Mouse (Mus musculus): ENCODE measurements at regions not wholly inside any gene's neighbourhood (a gene's known extent, or its start where the extent isn't known, plus 50 kb on each side); places are given as distances from the start of the nearest gene placed in this dataset.

DNA sequence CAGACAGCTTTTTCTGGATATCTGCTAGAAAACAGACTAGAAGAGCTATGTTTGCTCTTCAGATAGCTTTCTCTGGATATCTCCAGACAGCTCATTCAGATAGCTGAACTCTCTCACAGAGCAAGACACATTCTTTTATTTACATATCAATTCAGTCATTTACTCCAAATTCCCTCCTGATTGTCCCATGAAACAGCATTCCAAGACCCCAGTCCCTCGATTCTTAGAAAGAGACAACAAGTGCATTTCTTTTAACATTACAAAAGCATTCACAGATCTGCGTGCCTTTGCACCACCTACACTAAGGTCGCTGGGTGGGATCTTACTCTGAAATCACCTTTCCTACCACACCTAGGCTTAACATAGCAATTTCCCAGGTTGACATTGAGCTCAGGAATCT lies 1039.5 kb upstream of the Ddx18 start:
- no peak for DNase-seq (ENCODE audit: low spot score in 2 of 2)

DNA sequence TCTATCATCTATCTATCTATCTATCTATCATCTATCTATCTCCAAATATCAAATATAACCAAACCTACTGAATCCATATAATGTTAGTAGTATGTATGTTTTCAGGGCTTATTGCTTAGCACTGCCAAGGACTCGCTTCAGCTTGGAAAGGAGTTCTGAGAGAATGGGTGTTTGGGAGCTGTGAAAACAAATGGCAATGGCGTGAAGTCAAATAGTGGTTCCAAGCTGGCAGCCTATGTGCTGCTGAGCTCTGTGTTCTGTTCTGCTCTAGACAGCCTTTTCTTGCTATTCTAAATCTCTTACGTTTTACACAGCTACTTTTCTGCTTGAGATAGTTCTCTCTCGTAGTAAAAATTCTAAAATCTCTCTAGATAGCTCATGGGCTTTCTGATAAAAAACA lies 1008.2 kb upstream of the Ddx18 start:
- DNase-seq (ENCODE audit: low spot score in 2 of 2), result peak; percentile 16 to 48

DNA sequence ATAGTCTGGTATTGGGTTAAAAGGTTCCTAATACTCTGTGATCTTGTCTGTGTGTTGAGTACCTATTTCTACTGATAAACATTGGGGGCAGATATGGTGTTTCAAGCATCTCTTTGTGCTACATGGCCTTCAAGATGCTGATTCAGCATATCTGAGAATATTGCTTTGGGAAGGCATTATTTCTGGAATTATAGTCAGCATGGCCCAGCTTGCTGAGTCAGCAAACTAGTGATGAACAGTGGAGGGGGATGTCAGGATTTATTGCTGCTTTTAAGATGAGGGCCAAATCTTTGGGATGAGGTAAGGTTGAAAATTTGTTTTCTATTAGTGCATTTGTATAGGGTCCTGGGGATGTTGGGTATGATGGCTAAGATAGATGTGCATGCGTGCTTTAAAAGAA lies 983.8 kb upstream of the Ddx18 start:
- DNase-seq (ENCODE audit: low spot score in 2 of 2), result no peak

DNA sequence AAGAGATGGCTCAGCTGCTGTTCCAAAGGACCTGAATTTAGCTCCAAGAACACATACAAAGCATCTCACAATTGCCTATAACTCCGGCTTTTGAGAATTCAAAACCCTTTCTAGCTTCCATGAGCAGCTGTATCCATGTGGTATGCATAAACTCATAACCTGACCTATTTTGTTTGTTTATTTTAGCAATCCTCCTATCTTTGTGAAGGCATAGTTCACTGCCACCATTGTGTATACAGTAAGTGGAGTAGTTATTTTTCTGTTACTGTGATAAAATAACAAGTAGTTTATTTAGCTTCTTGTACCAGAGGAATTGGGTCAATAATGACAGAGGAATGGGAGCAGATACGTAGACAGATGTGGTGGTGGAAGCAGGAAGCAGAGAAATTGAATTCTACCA lies 941.8 kb upstream of the Ddx18 start:
- no peak for DNase-seq (ENCODE audit: low spot score in 2 of 2)

DNA sequence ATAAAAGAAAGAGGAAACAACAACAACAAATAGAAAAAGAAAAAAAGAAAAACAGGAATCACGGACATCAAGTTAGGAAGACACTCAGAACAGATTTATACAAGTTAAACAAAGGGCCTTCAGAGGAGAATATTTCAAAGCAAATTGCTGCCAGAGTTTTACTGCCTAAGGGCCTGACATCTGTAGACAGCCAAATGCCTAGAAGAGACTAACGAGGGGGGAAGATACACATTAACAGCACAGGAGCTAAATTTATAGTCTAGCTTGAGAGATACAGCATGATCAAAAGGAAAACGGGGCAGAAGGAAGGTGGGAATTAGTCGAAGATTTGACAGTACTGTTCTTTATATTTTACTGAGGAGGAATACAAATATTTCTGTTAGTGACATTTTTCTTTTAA lies 933.9 kb upstream of the Ddx18 start:
- DNase-seq (ENCODE audit: low spot score in 2 of 2), result no peak

DNA sequence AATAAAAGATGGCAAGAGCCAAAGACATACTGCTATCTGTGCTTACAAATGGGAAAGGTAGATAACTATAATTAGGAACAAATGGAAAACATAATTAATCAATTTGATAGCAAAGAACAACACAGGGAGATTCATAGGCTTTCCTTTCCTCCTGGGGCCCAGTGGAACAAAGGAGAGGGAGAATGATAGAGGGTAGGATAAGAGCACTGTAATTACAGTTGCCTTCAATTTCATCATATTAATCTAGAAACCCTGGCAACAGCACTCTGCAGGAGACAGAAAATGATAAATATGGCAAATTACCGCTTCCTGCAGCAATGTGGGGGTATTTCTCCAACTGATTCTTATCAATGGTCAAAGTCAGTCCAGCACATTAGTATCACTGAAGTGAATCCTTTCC lies 910.2 kb upstream of the Ddx18 start:
- DNase-seq (ENCODE audit: low spot score in 2 of 2), result no peak

DNA sequence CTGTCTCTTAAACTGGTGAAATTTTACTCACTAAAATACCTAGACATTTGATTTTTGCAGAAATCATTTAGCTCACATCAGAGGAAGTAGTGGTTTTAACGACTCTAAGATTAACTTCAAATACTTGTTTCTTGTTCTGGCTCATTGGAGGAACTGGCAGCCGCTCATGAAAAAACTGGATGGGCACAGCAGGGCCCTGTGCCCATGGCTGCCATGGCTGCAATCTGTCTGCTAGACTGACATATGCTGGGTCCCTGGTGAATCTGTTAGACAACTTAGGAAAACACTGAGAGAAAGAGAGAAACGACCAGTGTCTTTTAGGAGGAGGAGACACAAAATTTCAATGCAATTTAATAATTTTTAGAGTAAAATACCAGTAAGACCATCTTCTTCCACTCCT lies 896.1 kb upstream of the Ddx18 start:
- peak; percentile 46 to 74 for DNase-seq (ENCODE audit: low spot score in 2 of 2)

DNA sequence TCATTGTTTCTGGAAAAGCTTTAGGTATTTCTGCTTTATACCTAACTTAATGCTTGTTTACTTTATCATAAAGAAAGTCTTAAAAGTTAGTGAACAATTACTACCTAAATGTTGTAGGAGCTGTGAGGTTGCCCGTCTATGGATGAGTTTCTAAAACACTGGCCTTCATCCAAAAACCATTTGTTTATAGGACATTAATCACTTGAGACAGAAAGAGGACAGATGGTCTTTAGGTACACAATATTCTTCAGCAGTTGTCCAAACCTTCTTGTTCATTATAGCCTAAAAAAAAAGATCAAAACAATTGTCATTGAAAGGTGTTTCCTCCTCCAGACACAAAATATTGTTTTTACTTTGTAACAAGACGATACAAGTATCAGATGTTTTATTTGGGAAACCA lies 891.3 kb upstream of the Ddx18 start:
- DNase-seq (ENCODE audit: low spot score in 2 of 2), result no peak

DNA sequence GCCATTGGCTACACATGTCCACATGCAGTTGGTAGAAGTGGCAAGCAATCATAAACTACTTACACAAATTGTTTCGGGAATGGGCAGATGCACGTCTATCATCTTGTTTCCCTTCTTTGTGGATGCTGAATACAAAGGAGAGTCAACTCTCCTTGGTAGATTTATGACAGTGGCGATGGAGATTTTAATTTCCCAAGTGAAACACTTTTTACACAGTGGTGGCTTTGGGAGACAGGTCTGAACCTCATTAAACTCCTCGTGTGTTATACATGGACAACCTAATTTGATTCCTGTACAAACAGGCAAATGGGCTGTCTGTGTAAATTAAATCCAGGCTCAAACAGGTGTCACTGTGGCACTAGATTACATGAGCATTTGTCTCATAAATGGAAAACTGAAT lies 887.1 kb upstream of the Ddx18 start:
- no peak for DNase-seq (ENCODE audit: low spot score in 2 of 2)

DNA sequence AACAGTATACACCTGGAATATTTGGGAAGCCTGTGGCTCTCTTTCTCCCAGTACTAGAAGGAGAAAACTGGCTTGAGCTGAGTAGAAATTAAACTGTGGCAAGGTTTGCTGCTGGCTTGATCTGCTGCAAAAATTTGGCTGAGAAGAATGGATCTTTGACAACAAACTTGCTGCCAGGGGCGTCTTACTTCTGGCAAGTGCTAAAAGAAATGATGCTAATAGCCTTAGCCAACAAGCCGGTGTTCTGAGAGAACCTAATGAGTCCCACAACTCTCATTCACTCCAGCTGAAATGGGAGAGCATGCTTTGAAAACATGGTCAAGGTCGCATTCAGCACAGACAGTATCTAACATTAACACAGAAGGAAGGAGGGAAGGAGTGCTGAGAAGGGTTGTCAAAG lies 885.8 kb upstream of the Ddx18 start:
- DNase-seq (ENCODE audit: low spot score in 2 of 2), result no peak

DNA sequence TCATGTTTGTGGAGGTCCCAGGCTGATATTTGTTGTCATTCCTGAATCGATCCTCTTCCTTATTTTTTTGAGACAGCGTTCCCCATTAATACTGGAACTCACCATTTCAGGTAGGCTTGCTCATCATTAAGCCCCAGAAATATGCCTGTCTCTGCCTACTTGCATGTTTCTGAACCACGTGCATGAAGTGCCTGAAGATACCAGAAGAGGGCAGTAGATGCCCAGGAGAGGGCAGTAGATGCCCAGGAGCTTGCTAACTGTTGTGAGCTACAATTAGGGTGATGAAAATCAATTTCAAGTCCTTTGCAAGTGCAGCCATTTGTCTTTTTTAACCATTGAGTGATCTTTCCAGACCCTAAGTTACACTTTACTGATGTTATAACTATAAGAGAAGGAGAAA lies 871.6 kb upstream of the Ddx18 start:
- peak in 1 of 2 experiments; percentile 15 for DNase-seq (ENCODE audit: low spot score in 2 of 2)

DNA sequence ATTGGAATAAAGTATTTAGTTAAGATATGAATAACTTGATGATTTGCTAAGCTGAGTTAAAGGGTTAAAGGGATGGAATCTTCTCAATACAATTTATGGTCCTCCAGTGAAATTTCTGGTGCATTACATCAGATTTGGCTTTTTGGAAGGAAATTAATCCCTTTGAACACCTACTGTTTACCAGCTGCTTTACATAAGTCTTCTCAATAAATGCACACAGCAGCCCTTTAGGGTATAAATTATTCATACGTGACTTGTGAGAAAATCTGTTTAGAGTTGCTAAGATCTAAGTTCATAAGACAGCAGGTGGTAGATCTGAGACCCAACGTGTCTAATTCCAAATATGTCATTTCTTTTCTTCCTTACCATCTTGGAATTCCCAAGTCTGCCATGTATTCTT lies 855.7 kb upstream of the Ddx18 start:
- no peak for DNase-seq (ENCODE audit: low spot score in 2 of 2)

DNA sequence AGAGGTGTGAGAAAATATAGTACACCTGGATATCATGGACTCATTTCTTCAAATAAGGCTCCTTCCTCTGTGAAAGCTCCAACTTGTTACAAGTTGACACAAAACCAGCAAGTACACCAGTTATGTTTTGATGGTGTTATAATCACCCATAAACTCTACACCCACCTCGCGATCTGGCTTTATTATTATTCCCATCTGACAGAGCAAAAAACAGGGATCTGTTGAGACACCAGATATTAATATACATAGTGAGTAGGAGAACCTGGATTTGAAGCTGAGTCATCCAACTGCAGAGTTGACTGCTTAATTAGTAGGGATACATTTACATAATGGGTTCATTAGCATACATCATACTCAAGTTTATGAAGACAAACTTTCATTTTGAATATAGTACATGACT lies 828.6 kb upstream of the Ddx18 start:
- peak; percentile 36 to 81 for DNase-seq (ENCODE audit: low spot score in 2 of 2)

DNA sequence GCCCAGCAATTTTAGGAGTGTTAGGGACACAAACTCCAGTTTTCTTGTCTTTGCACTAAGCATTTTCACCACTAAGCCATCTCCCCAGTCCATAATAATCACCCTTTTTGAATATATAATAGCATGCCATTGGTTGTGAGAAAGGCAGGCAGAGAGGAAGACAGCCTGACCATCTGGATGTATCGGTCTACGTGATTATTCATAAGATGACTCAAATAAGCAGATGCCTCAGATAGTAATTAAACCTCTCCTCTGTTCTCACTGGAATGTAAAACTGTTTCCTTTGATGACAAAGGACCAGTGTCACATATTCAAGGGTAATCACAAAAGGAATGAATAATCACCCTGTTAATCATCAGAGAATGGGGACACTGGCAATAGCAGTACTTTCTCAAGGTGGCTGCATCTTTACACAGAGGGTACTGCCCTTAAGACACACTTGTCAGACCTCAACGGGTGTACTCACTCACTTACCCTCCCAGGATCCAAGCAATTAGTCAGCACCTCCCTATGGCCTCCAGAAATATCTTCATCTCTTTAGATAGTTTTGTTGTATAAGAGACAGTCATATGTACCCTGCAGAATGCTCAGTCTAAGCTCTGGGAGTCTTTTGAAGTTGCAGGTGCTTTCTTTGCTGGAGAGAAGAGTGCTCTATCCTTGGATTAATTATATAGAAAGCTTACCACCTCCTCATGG lies 826.0 kb upstream of the Ddx18 start:
- DNase-seq (ENCODE audit: low spot score in 2 of 2), result peak; percentile 23 to 54

DNA sequence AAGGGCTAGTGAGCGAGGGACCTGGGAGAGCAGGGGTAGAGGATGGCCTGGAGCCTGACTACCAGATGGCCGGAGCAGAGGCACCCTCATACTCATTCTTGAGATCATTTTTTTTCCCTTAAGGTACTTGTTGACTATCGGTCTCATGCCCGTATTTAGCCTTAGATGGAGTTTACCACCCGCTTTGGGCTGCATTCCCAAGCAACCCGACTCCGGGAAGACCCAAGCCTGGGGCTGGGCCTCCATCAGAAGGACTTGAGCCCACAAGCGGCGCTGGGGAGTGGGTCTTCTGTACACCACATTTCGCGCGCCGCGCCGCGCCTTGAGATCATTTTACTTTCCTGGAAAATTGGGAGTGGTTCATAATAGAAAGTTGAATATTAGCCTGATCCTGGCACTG lies 789.2 kb upstream of the Ddx18 start:
- DNase-seq (ENCODE audit: low spot score in 2 of 2), result peak; percentile 80 to 96

DNA sequence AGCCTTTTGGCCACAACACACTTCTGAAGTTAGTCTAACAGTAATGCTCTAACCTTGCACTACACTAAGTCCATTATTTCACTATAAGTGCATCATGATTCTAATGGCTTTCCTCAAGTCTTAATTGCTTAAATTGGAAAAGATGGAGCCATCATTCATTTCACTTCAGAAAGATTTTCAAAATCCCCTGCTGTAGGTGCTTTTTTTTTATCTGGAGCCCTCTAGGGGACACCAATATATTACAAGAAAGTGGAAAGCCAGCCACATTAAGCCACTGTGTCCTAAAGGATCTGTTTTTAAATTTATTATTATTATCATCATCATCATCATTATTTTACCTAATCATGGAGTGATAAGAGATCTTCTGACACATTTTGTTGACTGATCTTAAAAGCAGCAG lies 783.7 kb upstream of the Ddx18 start:
- peak in 1 of 2 experiments; percentile 18 for DNase-seq (ENCODE audit: low spot score in 2 of 2)

DNA sequence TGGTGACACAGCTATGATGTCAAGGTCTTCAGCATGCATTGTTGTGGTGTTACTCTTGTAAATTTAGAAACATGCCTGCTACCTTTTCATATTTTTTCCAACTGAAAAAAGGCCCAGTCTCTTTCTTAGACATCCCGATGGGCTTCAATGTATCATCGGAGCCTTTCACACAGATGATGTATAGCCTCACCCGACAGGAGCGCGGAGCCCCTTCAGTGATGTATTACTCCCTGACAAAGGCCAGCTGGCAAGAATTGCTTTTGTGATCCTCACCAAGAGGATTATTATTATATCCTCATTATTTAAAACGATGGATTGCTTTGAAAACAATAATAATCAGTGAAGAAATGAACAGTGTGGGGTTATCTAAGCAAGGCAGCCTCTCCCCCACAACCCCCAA lies 765.5 kb upstream of the Ddx18 start:
- no peak for DNase-seq (ENCODE audit: low spot score in 2 of 2)

DNA sequence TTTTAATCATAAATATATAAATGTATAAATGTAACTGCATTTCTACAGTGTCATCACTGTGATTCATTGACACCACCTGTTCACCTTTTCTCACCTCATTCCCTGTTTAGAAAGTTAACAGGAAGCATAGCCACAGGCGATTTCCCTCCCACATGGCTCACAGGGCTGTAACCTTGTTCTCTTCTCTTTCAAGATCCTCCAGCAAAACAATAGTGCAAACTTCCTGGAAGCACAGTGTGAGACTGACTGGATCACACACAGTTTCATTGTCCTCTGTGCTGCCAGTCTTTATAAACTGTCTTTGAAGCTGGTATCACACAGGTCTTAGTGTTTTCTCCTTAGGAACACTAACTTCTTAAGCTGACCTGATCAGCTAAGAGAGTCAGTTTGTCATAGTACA lies 760.5 kb upstream of the Ddx18 start:
- DNase-seq (ENCODE audit: low spot score in 2 of 2), result no peak

Data from layer of hippocampus, adult 18-20 months (tissue).